Mouse (Mus musculus): ENCODE measurements around the gene Arl14. TPM values are rescaled to one million over a fixed set of nuclear protein-coding genes. Genes with fewer than 3 reads are reported as not detected.
A peak's percentile ranks its signal among the peaks of the same experiment; 100 is the strongest.

Gene Arl14
- polyA plus RNA-seq (2011; ENCODE audit: insufficient read depth, insufficient read length, low replicate concordance, missing spikeins): not detected in 2 replicates

GRCm38 (mm10) chr3:69221806-69222501 is at the start of gene Arl14:
Gene Arl14, plus strand, starts transcription at chr3:69222419.
- TF ChIP-seq CTCF (IDR thresholded peaks at IDR 0.05; ENCODE audit: control insufficient read depth, insufficient read depth, low read length) (no peak), POLR2A (IDR thresholded peaks at IDR 0.05; ENCODE audit: borderline replicate concordance, control insufficient read depth, low read depth, low read length) (no peak)
- Histone ChIP-seq H3K4me1 (ENCODE audit: control insufficient read depth, insufficient read depth, low read length) (no peaks in the 10 kb centered on the region; the same call in none of the 2 replicates), H3K4me3 (replicated peaks; ENCODE audit: control insufficient read depth, low read depth, low read length) (peak within 1 kb of the TSS; percentile 41), H3K27ac (ENCODE audit: control insufficient read depth, insufficient read depth, low read depth, low read length, poor library complexity) (peak within 1 kb of the TSS; percentile 6; the same call in 1 of the 2 replicates)
- WGBS: 88% methylated on average over 8 of the region's 8 CpGs

GRCm38 (mm10) chr3:69175229-69175628 is 47.0 kb upstream of the Arl14 start:
- H3K4me1 ChIP-seq (ENCODE audit: control insufficient read depth, insufficient read depth, low read length): no peaks in the 10 kb centered on the region
- no peak overlapping the region for H3K4me3 ChIP-seq (replicated peaks; ENCODE audit: control insufficient read depth, low read depth, low read length)
- H3K27ac ChIP-seq (ENCODE audit: control insufficient read depth, insufficient read depth, low read depth, low read length, poor library complexity): no peak overlapping the region
- WGBS: 58% methylated on average over 1 of the region's 1 CpGs
- no peak for TF ChIP-seq CTCF (IDR thresholded peaks at IDR 0.05; ENCODE audit: control insufficient read depth, insufficient read depth, low read length)
- no peak for TF ChIP-seq POLR2A (IDR thresholded peaks at IDR 0.05; ENCODE audit: borderline replicate concordance, control insufficient read depth, low read depth, low read length)

GRCm38 (mm10) chr3:69177168-69177797 is 44.9 kb upstream of the Arl14 start:
- WGBS: 77% methylated on average over 15 of the region's 15 CpGs

GRCm38 (mm10) chr3:69177914-69178313 is 44.3 kb upstream of the Arl14 start:
- H3K4me3 ChIP-seq (replicated peaks; ENCODE audit: control insufficient read depth, low read depth, low read length): no peak overlapping the region
- TF ChIP-seq POLR2A (IDR thresholded peaks at IDR 0.05; ENCODE audit: borderline replicate concordance, control insufficient read depth, low read depth, low read length) (no peak), CTCF (IDR thresholded peaks at IDR 0.05; ENCODE audit: control insufficient read depth, insufficient read depth, low read length) (no peak)
- H3K4me1 ChIP-seq (ENCODE audit: control insufficient read depth, insufficient read depth, low read length): no peaks in the 10 kb centered on the region
- no peak overlapping the region for H3K27ac ChIP-seq (ENCODE audit: control insufficient read depth, insufficient read depth, low read depth, low read length, poor library complexity)

More at GRCm38 (mm10) chr3:69177168-69177797, 44.9 kb upstream of the Arl14 start:
- Histone ChIP-seq H3K4me1 (ENCODE audit: control insufficient read depth, insufficient read depth, low read length) (no peaks in the 10 kb centered on the region), H3K4me3 (replicated peaks; ENCODE audit: control insufficient read depth, low read depth, low read length) (no peak overlapping the region), H3K27ac (ENCODE audit: control insufficient read depth, insufficient read depth, low read depth, low read length, poor library complexity) (no peak overlapping the region)
- TF ChIP-seq CTCF (IDR thresholded peaks at IDR 0.05; ENCODE audit: control insufficient read depth, insufficient read depth, low read length): no peak
- no peak for TF ChIP-seq POLR2A (IDR thresholded peaks at IDR 0.05; ENCODE audit: borderline replicate concordance, control insufficient read depth, low read depth, low read length)

GRCm38 (mm10) chr3:69178365-69179004 is 43.7 kb upstream of the Arl14 start:
- H3K27ac ChIP-seq (ENCODE audit: control insufficient read depth, insufficient read depth, low read depth, low read length, poor library complexity): no peak overlapping the region
- H3K4me3 ChIP-seq (replicated peaks; ENCODE audit: control insufficient read depth, low read depth, low read length): no peak overlapping the region
- TF ChIP-seq CTCF (IDR thresholded peaks at IDR 0.05; ENCODE audit: control insufficient read depth, insufficient read depth, low read length) (no peak), POLR2A (IDR thresholded peaks at IDR 0.05; ENCODE audit: borderline replicate concordance, control insufficient read depth, low read depth, low read length) (no peak)
- 83% methylated on average over 14 of the region's 14 CpGs for WGBS
- no peaks in the 10 kb centered on the region for H3K4me1 ChIP-seq (ENCODE audit: control insufficient read depth, insufficient read depth, low read length)

DNA sequence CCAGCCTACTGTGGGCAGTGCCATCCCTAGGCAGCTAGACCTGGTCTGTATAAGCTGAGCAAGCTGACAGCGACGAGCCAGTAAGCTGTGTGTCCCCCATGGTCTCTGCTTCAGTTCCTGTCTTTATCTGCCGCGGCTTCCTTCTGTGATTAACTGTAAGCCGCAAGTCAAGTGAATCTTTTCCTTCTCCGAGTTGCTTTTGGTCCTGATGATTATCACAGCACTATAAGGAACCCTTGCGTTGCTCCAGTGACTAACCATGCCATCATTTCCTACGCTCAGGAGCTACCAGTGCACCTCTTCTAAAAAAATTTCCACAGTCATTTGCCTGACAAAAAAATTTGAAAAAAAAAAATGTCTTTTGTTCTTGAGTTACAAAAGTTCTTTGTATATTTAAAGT is 40.7 kb upstream of the Arl14 start:
- Histone ChIP-seq H3K27ac (ENCODE audit: control insufficient read depth, insufficient read depth, low read depth, low read length, poor library complexity) (no peak overlapping the region), H3K4me3 (replicated peaks; ENCODE audit: control insufficient read depth, low read depth, low read length) (no peak overlapping the region), H3K4me1 (ENCODE audit: control insufficient read depth, insufficient read depth, low read length) (no peaks in the 10 kb centered on the region)
- no peak for TF ChIP-seq POLR2A (IDR thresholded peaks at IDR 0.05; ENCODE audit: borderline replicate concordance, control insufficient read depth, low read depth, low read length)
- TF ChIP-seq CTCF (IDR thresholded peaks at IDR 0.05; ENCODE audit: control insufficient read depth, insufficient read depth, low read length): no peak
- 82% methylated on average over 8 of the region's 8 CpGs for WGBS

- H3K27ac ChIP-seq (ENCODE audit: control insufficient read depth, insufficient read depth, low read depth, low read length, poor library complexity): no peak overlapping the region
- TF ChIP-seq CTCF (IDR thresholded peaks at IDR 0.05; ENCODE audit: control insufficient read depth, insufficient read depth, low read length) (no peak), POLR2A (IDR thresholded peaks at IDR 0.05; ENCODE audit: borderline replicate concordance, control insufficient read depth, low read depth, low read length) (no peak)
Observed at GRCm38 (mm10) chr3:69182225-69182624, 40.0 kb upstream of the Arl14 start.

DNA sequence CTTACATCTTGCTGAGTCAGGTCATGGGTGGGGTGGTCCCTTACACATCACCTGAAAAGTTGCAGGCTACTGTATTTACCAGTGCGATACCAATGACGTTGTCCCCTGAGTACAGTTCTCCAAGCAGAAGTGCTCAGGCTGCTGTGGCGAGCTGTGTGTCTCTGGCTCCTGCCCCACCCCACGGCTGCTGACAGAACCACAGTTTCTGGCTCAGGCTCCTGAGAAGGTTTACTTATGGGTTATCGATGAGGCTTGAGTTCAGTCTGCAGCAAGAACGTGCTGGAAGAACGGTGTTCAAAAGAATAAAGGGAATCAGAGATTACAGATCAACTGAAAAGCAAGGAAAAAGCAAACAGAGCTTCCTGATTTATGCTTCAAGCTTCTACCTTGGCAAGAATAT is 37.0 kb upstream of the Arl14 start:
- H3K4me1 ChIP-seq (ENCODE audit: control insufficient read depth, insufficient read depth, low read length): no peaks in the 10 kb centered on the region
- TF ChIP-seq POLR2A (IDR thresholded peaks at IDR 0.05; ENCODE audit: borderline replicate concordance, control insufficient read depth, low read depth, low read length) (no peak), CTCF (IDR thresholded peaks at IDR 0.05; ENCODE audit: control insufficient read depth, insufficient read depth, low read length) (no peak)
- H3K27ac ChIP-seq (ENCODE audit: control insufficient read depth, insufficient read depth, low read depth, low read length, poor library complexity): no peak overlapping the region
- WGBS: 55% methylated on average over 7 of the region's 7 CpGs
- H3K4me3 ChIP-seq (replicated peaks; ENCODE audit: control insufficient read depth, low read depth, low read length): no peak overlapping the region

More at GRCm38 (mm10) chr3:69182225-69182624, 40.0 kb upstream of the Arl14 start:
- no peaks in the 10 kb centered on the region for H3K4me1 ChIP-seq (ENCODE audit: control insufficient read depth, insufficient read depth, low read length)
- no peak overlapping the region for H3K4me3 ChIP-seq (replicated peaks; ENCODE audit: control insufficient read depth, low read depth, low read length)

Data from bone marrow, adult 2 months (tissue).